In the genomic region with DNA sequence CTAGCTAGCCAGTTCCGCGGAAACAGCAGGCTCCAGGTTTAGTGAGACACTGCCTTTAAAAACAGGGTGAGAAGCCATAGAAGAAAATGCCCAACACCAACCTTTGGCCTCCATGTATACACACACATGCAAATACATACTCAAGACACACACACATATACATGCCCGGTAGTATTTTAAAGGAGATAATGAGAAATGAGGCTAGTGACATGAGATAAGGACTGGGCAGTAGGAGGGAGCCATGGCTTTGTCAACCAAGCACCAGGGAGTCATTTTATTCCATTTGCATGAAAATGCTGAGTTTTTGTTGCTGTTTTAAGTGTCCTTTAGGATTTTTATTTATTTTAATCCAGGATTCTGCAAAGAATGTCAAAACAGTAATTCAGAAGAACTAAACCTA, we compare ENCODE assay signal across 28 mouse cellular contexts. TPM values are rescaled to one million over a fixed set of nuclear protein-coding genes. Genes with fewer than 3 reads are reported as not detected.
A peak's percentile ranks its signal among the peaks of the same experiment; 100 is the strongest.
DNase-seq lines count a peak whose midpoint lies in the region; ATAC-seq and TF ChIP-seq lines count a peak whose summit lies in the region.
"Had no signal": no experiment of that assay in that cellular context is flagged by ENCODE, and none has a peak within 500 bp of the region (broad histone marks: within the 10 kb centered on the region; RNA-seq: fewer than 3 reads in every experiment).

No protein-coding gene starts in this region.

- H3K9me3 ChIP-seq in liver, embryonic 12.5 days (replicated peaks) = no peaks in the 10 kb centered on the region
- no peaks in the 10 kb centered on the region for H3K9me3 ChIP-seq in intestine, embryonic 15.5 days
- no peaks in the 10 kb centered on the region for H3K9me3 ChIP-seq in liver, embryonic 13.5 days (replicated peaks)
- H3K9me3 ChIP-seq in liver, embryonic 16.5 days (replicated peaks; ENCODE audit: control insufficient read depth, low read length) = no peaks in the 10 kb centered on the region
- H3K9me3 ChIP-seq in forebrain, postnatal 0 days (ENCODE audit: low read length) = no peaks in the 10 kb centered on the region
- H3K9me3 ChIP-seq: embryonic facial prominence, embryonic 12.5 days; embryonic facial prominence, embryonic 15.5 days; heart, embryonic 12.5 days; heart, embryonic 15.5 days; hindbrain, embryonic 10.5 days; hindbrain, embryonic 13.5 days had no signal

- peaks cover 49% of the 10 kb centered on the region for H3K4me1 ChIP-seq in liver, embryonic 12.5 days
- peaks cover 3% of the 10 kb centered on the region; the same call in 1 of the 2 replicates for H3K4me1 ChIP-seq in intestine, embryonic 15.5 days (replicated peaks)
- H3K4me1 ChIP-seq in liver, embryonic 13.5 days (replicated peaks) = peaks cover 48% of the 10 kb centered on the region
- peaks cover 24% of the 10 kb centered on the region for H3K4me1 ChIP-seq in liver, embryonic 16.5 days (ENCODE audit: control insufficient read depth, low read depth, low read length)
- H3K4me1 ChIP-seq in forebrain, postnatal 0 days (ENCODE audit: insufficient read depth) = no peaks in the 10 kb centered on the region
- no peaks in the 10 kb centered on the region; the same call in 1 of the 2 replicates for H3K4me1 ChIP-seq in kidney, adult 2 months (ENCODE audit: control insufficient read depth, insufficient read depth, low read length)
- H3K4me1 ChIP-seq: embryonic facial prominence, embryonic 12.5 days; embryonic facial prominence, embryonic 15.5 days; heart, embryonic 12.5 days; hindbrain, embryonic 10.5 days; hindbrain, embryonic 13.5 days had no signal

- no peaks in the 10 kb centered on the region for H3K27me3 ChIP-seq in liver, embryonic 12.5 days (replicated peaks)
- no peaks in the 10 kb centered on the region for H3K27me3 ChIP-seq in intestine, embryonic 15.5 days (replicated peaks)
- no peaks in the 10 kb centered on the region for H3K27me3 ChIP-seq in liver, embryonic 13.5 days
- H3K27me3 ChIP-seq in liver, embryonic 16.5 days (ENCODE audit: control insufficient read depth, insufficient read depth, low read depth, low read length) = no peaks in the 10 kb centered on the region
- H3K27me3 ChIP-seq in forebrain, postnatal 0 days (ENCODE audit: insufficient read depth, low read length) = no peaks in the 10 kb centered on the region
- H3K27me3 ChIP-seq in kidney, adult 2 months (replicated peaks; ENCODE audit: control insufficient read depth, insufficient read depth, low read length) = no peaks in the 10 kb centered on the region
- H3K27me3 ChIP-seq: CH12.LX; embryonic facial prominence, embryonic 12.5 days; embryonic facial prominence, embryonic 15.5 days; heart, embryonic 12.5 days; heart, embryonic 15.5 days; hindbrain, embryonic 13.5 days had no signal

- 0 out of 2 replicates have a peak overlapping the region, but pooled peaks have one; percentile 3 for H3K9ac ChIP-seq in liver, embryonic 12.5 days
- H3K9ac ChIP-seq in intestine, embryonic 15.5 days = no peak overlapping the region
- no peak overlapping the region for H3K9ac ChIP-seq in liver, embryonic 13.5 days
- no peak overlapping the region for H3K9ac ChIP-seq in liver, embryonic 16.5 days (ENCODE audit: low read depth, low read length)
- H3K9ac ChIP-seq in forebrain, postnatal 0 days = no peak overlapping the region
- H3K9ac ChIP-seq: embryonic facial prominence, embryonic 12.5 days; embryonic facial prominence, embryonic 15.5 days; heart, embryonic 12.5 days; heart, embryonic 15.5 days; hindbrain, embryonic 13.5 days had no signal

- 54% methylated on average over 3 of the region's 3 CpGs for WGBS in liver, embryonic 12.5 days (ENCODE audit: insufficient replicate concordance)
- WGBS in intestine, embryonic 15.5 days = 57% methylated on average over 3 of the region's 3 CpGs
- 46% methylated on average over 3 of the region's 3 CpGs for WGBS in liver, embryonic 13.5 days (ENCODE audit: insufficient replicate concordance)
- 53% methylated on average over 3 of the region's 3 CpGs for WGBS in liver, embryonic 16.5 days (ENCODE audit: insufficient replicate concordance)
- 67% methylated on average over 3 of the region's 3 CpGs for WGBS in forebrain, postnatal 0 days
- 84% methylated on average over 3 of the region's 3 CpGs for WGBS in kidney, adult 2 months

- DNase-seq in liver = no peak
- no peak for DNase-seq in liver, embryonic 13.5 days
- no peak for DNase-seq in forebrain, postnatal 0 days
- no peak for DNase-seq in lung, postnatal 36 days
- no peak for DNase-seq in kidney, adult 2 months
- DNase-seq: adrenal gland, adult 2 months; adrenal gland, postnatal 14 days; B cell, adult 2 months; cerebellum, adult 11-12 months; cerebellum, adult 8-10 months; cerebellum, postnatal 14 days; gastrocnemius, postnatal 25 days; heart, adult 18-20 months; heart, postnatal 10 days; heart, postnatal 36 days had no signal

- no peak overlapping the region for H3K4me2 ChIP-seq in liver, embryonic 12.5 days
- no peak overlapping the region for H3K4me2 ChIP-seq in intestine, embryonic 15.5 days (replicated peaks)
- H3K4me2 ChIP-seq in liver, embryonic 13.5 days = no peak overlapping the region
- no peak overlapping the region for H3K4me2 ChIP-seq in liver, embryonic 16.5 days (ENCODE audit: low read depth, low read length)
- no peak overlapping the region for H3K4me2 ChIP-seq in forebrain, postnatal 0 days (ENCODE audit: low read depth)
- H3K4me2 ChIP-seq: embryonic facial prominence, embryonic 12.5 days; embryonic facial prominence, embryonic 15.5 days; heart, embryonic 12.5 days; heart, embryonic 15.5 days; hindbrain, embryonic 13.5 days had no signal

- TF ChIP-seq POLR2A in kidney, adult 2 months (IDR thresholded peaks at IDR 0.05; ENCODE audit: low read depth, low read length) = no peak

- peak; percentile 75 for ATAC-seq in liver, embryonic 12.5 days
- no peak for ATAC-seq in intestine, embryonic 15.5 days
- peak; percentile 75 for ATAC-seq in liver, embryonic 13.5 days (ENCODE audit: low read depth)
- ATAC-seq in liver, embryonic 16.5 days (ENCODE audit: low read depth) = peak; percentile 61; the same call in 1 of the 2 replicates
- no peak for ATAC-seq in forebrain, postnatal 0 days
- ATAC-seq: forebrain, embryonic 14.5 days; hindbrain, postnatal 0 days had no signal

- no peaks in the 10 kb centered on the region for H3K36me3 ChIP-seq in liver, embryonic 12.5 days
- no peaks in the 10 kb centered on the region for H3K36me3 ChIP-seq in intestine, embryonic 15.5 days
- no peaks in the 10 kb centered on the region for H3K36me3 ChIP-seq in liver, embryonic 13.5 days
- no peaks in the 10 kb centered on the region for H3K36me3 ChIP-seq in liver, embryonic 16.5 days (ENCODE audit: control insufficient read depth, insufficient read depth)
- no peaks in the 10 kb centered on the region for H3K36me3 ChIP-seq in forebrain, postnatal 0 days (ENCODE audit: insufficient read depth)
- H3K36me3 ChIP-seq in kidney, adult 2 months (ENCODE audit: control insufficient read depth, insufficient read depth, low read length) = no peaks in the 10 kb centered on the region
- H3K36me3 ChIP-seq: embryonic facial prominence, embryonic 12.5 days; embryonic facial prominence, embryonic 15.5 days; G1E; heart, embryonic 12.5 days; heart, embryonic 15.5 days; hindbrain, embryonic 10.5 days; hindbrain, embryonic 13.5 days had no signal

- no peak overlapping the region for H3K4me3 ChIP-seq in liver, embryonic 12.5 days
- H3K4me3 ChIP-seq in intestine, embryonic 15.5 days (replicated peaks) = no peak overlapping the region
- no peak overlapping the region for H3K4me3 ChIP-seq in liver, embryonic 13.5 days (replicated peaks)
- no peak overlapping the region for H3K4me3 ChIP-seq in liver, embryonic 16.5 days (ENCODE audit: low read depth, low read length)
- no peak overlapping the region for H3K4me3 ChIP-seq in forebrain, postnatal 0 days (ENCODE audit: low read depth, low read length)
- no peak overlapping the region for H3K4me3 ChIP-seq in kidney, adult 2 months (ENCODE audit: insufficient read depth, low read depth, low read length)
- H3K4me3 ChIP-seq: embryonic facial prominence, embryonic 12.5 days; embryonic facial prominence, embryonic 15.5 days; heart, embryonic 12.5 days; heart, embryonic 15.5 days; hindbrain, embryonic 10.5 days; hindbrain, embryonic 13.5 days had no signal

- TF ChIP-seq CTCF in forebrain, postnatal 0 days (IDR thresholded peaks at IDR 0.05; ENCODE audit: low read depth) = no peak
- no peak for TF ChIP-seq CTCF in kidney, adult 2 months (conservative IDR thresholded peaks at IDR 0.05; ENCODE audit: insufficient read depth, insufficient read length, low read depth, low read length)

- no peak overlapping the region for H3K27ac ChIP-seq in liver, embryonic 12.5 days
- peak overlapping the region; percentile 86 for H3K27ac ChIP-seq in intestine, embryonic 15.5 days
- peak overlapping the region; percentile 6; the same call in 1 of the 2 replicates for H3K27ac ChIP-seq in liver, embryonic 13.5 days
- H3K27ac ChIP-seq in liver, embryonic 16.5 days (ENCODE audit: low read length) = no peak overlapping the region
- no peak overlapping the region for H3K27ac ChIP-seq in forebrain, postnatal 0 days (ENCODE audit: low read depth, low read length)
- H3K27ac ChIP-seq in kidney, adult 2 months (ENCODE audit: insufficient read depth, low read depth, low read length) = no peak overlapping the region
- H3K27ac ChIP-seq: embryonic facial prominence, embryonic 12.5 days; embryonic facial prominence, embryonic 15.5 days; heart, embryonic 15.5 days; hindbrain, embryonic 10.5 days; hindbrain, embryonic 13.5 days; hindbrain, postnatal 0 days had no signal

RNA-seq across cellular contexts. Expression of a gene that starts 10.6 kb away (rescaled TPM):
- polyA plus RNA-seq in liver, embryonic 12.5 days (2016; fragmentation: Nextera tagmentation; extraction: Ambion mirVana) = 6.5 and 6.9 TPM in 2 replicates
- 68.2 and 72.3 TPM in 2 replicates for polyA plus RNA-seq in intestine, embryonic 15.5 days (2015; fragmentation: Nextera tagmentation; extraction: Ambion mirVana)
- polyA plus RNA-seq in liver, embryonic 13.5 days (2015; fragmentation: Nextera tagmentation; extraction: Ambion mirVana) = 5.2 and 6.3 TPM in 2 replicates
- 10.7 and 12.3 TPM in 2 replicates for polyA plus RNA-seq in liver, embryonic 16.5 days (2015; fragmentation: Nextera tagmentation; extraction: Ambion mirVana)
- total RNA-seq in forebrain, postnatal 0 days (2014; rRNA removed) = 1.7 and 3.4 TPM in 2 replicates
- 0.88 and 1.2 TPM in 2 replicates for polyA plus RNA-seq in forebrain, postnatal 0 days (2015; fragmentation: Nextera tagmentation; extraction: Ambion mirVana)
- 37.1 and 43.1 TPM in 2 replicates for polyA plus RNA-seq in kidney, adult 2 months (2012; rRNA removed)
- total RNA-seq: G1E had no signal
- polyA plus RNA-seq: G1E had no signal

RNA-seq across cellular contexts. Expression of a gene that starts 19.6 kb away (rescaled TPM):
- polyA plus RNA-seq in liver, embryonic 12.5 days (2016; fragmentation: Nextera tagmentation; extraction: Ambion mirVana) = 19.6 and 20.1 TPM in 2 replicates
- polyA plus RNA-seq in intestine, embryonic 15.5 days (2015; fragmentation: Nextera tagmentation; extraction: Ambion mirVana) = 214 and 215 TPM in 2 replicates
- polyA plus RNA-seq in liver, embryonic 13.5 days (2015; fragmentation: Nextera tagmentation; extraction: Ambion mirVana) = 11.7 and 12.6 TPM in 2 replicates
- polyA plus RNA-seq in liver, embryonic 16.5 days (2015; fragmentation: Nextera tagmentation; extraction: Ambion mirVana) = 8.4 and 9.9 TPM in 2 replicates
- 15.7 and 18.3 TPM in 2 replicates for total RNA-seq in forebrain, postnatal 0 days (2014; rRNA removed)
- 20.5 and 20.8 TPM in 2 replicates for polyA plus RNA-seq in forebrain, postnatal 0 days (2015; fragmentation: Nextera tagmentation; extraction: Ambion mirVana)
- 23.0 and 26.3 TPM in 2 replicates for polyA plus RNA-seq in kidney, adult 2 months (2012; rRNA removed)
- total RNA-seq: G1E had no signal
- polyA plus RNA-seq: G1E had no signal

Comparison
In these comparisons a context has a peak if more than half of its experiments do, and no peak if none do; other contexts are left out.
1. H3K27ac ChIP-seq: peak in intestine, embryonic 15.5 days (single experiment) and liver, embryonic 13.5 days (single experiment); none in liver, embryonic 12.5 days (single experiment), liver, embryonic 16.5 days (single experiment), forebrain, postnatal 0 days (single experiment) and kidney, adult 2 months (single experiment).
2. ATAC-seq: peak in liver, embryonic 12.5 days (single experiment), liver, embryonic 13.5 days (single experiment) and liver, embryonic 16.5 days (single experiment); none in intestine, embryonic 15.5 days (single experiment) and forebrain, postnatal 0 days (single experiment).